Mouse (Mus musculus) urinary bladder, adult 2 months (tissue): ENCODE data around the gene Clmp. TPM values are rescaled to one million over a fixed set of nuclear protein-coding genes. Genes with fewer than 3 reads are reported as not detected.
"Not testable (repeated sequence)": the region's sequence is repeated elsewhere in the genome, so short reads cannot be mapped to it uniquely, and the experiment has no call there.

Experiments
- DNase-seq: peaks from one replicate; pipeline ENCODE4 v3.0.0; 2022; ENCODE audit warnings: low spot score
- polyA plus RNA-seq: library from polyadenylated mRNA; depleted of rRNA; stranded (reverse); fragments of >200 nt; gene quantifications from 2 replicates; pipeline ENCODE4 v1.2.3, GENCODE M21; 2012

Clmp gene
- polyA plus RNA-seq, 1 experiment, result 31.0 TPM

DNA sequence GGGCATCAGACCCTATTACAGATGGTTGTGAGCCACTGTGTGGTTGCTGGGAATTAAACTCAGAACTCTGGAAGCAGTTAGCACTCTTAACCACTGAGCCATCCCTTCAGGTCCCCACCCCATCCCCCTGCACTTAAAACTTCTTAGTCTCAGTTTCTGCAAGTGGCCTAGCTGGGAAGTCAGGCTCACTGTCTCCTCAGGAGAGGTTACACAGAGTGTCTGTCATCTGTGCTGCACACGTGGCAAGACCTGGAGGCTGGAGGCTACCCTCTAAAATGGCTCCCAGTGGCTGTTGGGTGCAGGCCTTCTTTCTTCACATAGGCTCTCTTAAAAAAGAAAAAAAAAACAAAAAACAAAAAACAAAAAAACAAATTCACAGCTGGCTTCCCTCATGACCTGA lies 90.3 kb downstream of the Clmp start:
- no peak for DNase-seq

DNA sequence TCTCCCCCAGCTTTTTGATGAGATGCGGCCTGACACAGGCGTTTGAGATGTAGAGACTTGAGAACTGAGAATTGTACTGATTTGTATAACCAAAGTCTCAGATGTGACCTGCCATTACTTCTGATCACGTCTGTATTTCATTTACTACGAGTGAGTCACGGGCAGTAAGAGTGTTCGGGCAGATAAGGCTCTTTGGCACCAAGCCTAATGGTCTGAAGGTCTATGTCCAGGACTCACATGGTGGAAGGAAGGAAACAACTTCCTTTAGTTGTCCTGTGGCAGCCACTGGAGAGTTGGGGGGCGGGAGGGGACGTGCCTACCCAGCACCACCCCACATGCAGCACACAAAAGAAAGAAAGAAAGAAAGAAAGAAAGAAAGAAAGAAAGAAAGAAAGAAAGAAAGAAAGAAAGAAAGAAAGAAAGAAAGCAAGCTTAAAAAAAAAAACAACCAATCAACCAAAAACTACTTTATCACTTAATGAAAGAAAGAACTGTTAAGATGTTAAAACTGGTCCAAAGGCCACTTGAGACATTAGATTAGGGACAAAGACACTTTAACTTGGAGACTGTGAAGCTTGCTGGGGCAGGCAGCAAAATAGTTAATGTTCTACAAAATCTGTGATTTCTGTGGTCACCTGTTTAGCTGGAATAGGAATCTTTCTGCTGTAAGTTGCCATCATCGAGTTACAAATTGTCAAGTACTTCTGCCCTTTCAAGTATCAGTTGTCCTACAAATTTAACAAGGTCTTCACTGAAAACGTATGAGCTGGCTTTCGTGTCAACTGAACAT lies 90.9 kb downstream of the Clmp start:
- DNase-seq, result no peak

DNA sequence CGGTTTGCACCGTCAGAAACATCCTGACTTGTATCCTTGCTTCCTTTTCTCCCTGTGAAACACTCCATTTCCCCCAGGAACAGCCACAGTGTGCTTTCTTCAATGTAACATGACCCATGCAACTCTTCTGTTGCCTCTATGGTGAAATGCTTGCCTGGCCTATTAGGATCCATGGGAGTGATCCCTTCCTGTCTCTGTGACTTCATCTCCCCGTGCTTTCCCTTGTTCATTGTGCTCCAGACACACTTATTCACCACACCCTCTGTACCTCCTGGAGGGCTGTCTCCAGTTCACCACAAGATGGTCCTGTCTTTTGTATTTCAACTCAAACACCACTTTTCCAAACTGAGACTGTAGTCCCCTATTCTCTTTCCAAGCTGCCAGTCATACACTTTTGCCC lies 94.3 kb downstream of the Clmp start:
- DNase-seq, result no peak

DNA sequence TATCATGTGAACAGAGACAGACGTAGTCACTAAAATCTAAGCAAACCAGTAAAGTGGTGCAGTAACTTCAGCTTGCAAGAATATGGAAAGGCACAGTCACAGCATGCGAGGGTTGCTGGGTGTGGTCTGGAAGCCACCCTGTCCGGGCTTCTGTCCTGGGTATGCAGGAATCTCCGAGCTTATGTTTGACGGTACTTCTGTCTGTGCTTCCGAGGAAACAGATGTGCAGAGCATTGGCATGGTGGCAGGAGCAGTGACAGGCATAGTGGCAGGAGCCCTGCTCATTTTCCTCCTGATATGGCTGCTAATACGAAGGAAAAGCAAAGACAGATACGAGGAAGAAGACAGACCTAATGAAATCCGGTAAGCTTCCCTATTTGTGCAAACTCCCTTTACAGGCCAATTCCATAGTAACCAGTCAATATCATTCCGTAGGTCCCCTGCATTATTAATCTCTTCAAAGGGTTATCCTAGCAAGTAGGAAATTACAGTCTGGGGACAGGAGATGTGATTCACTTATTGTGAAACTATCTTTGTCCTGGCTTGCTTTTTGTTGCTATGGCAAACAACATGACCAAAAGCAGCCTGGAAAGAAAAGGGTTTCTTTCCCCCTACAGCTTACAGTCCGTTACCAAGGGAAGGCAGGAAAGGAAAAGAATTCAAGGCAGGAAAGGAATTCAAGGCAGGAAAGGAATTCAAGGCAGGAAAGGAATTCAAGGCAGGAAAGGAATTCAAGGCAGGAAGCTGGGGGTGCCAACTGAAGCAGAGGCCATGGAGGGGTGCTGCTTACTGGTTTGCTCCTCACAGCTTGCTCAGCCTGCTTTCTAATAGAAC lies 95.3 kb downstream of the Clmp start:
- DNase-seq, result no peak

DNA sequence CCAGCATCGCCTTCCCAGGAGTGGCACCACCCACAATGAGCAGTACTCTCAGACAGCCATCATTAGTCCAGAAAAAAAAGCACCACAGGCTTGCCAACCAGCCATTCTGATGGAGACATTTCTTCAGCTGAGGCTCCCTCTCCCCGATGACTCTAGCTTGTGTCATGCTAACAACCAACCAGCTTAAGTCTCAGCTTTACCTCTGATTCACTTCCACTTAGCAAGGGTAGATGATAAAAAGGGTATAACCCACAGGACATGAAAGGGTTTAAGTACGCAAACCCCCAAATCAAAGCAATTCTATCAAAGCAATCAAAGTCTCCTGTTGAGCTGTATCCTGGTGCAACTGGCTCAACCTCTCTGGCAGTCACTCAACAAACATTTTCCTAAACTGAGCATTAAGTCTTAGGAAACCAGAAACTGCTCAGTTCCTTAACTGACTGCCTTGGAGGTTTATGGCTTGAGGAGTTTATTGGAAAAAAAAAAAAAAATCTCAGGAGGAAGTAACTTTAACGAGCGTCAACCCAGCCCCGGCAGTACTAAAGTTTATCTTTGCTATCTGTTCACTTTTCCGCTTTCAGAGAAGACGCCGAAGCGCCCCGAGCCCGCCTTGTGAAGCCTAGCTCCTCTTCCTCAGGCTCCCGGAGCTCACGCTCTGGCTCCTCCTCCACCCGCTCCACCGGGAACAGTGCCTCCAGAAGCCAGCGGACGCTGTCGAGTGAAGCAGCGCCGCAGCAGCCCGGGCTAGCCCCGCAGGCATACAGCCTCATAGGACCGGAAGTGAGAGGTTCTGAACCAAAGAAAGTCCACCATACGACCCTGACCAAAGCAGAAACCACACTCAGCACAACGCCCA lies 96.2 kb downstream of the Clmp start:
- DNase-seq, result peak; percentile 51

DNA sequence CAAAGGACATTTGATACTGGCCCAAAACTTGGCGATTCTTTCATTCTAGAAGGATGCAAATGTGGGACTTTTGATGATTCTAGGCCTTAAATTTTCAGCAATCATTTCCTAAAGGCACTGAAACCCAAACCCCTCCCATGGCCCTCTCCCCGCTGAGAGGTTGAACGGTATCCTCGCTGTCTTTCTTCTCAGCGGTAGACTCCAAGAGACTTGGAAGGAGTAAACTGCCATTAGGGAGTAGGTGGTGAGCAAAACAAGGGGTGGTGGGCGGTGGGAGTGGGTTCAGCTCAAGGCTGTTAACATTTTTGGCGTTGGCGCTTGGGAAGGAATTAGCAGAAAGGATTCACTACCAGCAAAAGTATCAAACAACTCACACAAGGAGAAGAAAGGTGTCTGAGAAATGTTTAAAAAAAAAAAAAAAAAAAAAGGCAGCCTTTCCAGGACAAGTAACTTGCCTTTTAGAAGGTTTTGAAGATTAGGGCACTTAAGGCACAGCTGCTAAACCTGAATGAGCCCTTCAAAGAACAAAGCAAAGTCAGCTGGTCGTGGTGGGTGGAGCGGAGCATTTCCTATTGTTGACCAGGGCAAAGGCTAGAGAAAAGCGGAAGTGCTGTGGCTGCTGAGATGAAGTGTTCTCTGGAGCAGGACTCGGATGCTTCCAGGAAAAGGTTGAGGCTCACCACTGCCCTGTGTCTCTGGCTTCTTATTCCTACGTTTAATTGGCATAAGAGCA lies 98.0 kb downstream of the Clmp start:
- DNase-seq, result no peak

DNA sequence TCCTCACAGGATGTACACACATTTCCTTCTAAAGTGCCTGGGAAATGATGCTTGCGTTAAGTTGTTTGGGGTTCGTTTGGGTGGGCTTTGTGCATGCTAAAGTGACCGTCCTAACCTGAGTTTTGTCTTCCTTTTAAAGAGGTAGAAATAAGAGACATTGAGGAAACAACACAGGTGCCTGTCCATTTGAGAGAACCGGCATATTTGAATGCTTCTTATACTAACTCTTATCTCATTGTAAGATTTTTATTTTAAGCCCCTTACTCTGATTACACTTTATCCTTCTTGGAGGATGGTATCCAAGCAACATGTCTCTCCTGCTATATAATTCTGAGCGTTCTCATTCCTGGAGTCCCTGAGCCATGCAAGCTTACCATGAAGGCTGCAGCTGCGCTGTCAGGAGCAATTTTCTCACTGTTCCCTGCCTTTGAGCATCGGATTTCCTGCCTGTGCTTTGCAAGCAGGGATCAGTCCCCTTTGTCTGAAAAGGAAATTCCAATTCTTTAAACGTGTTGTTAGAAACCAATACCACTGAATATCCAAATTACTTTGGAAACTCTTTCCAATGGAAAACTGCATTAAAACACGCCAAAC lies 98.7 kb downstream of the Clmp start:
- no peak for DNase-seq

DNA sequence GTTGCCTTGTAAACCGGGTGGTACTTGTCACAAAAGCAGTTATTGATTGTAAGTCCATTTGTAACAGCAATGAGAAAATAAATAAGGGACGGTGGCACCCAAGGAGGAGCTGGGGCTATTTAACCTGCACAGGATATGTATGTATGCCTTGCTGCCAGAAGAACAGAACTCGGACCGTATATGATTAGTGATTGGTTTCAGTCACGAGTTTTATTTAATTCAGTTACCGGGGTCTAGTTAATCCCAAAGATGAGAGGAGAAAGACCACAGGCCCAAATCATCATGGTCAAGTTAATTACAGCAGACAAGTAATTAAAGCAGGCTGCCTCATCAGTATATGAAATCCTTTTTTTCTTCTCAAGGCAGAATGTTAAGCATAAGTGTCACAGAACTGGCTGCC lies 99.7 kb downstream of the Clmp start:
- no peak for DNase-seq

DNA sequence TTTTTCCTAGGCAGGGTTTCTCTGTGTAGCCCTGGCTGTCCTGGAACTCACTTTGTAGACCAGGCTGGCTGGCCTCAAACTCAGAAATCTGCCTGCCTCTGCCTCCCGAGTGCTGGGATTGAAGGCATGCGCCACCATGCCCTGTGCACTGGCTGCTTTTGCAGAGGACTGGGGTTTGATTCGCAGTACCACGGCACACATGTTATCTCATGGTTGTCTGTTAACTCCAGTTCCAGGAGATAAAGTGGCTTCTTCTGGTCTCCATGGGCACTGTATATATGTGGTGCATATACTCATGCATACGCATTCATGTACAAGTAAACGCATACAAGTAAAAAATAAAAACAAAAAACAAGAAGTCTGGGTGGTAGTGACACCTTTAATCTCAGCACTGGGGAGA lies 101.1 kb downstream of the Clmp start:
- DNase-seq, result not testable (repeated sequence)

DNA sequence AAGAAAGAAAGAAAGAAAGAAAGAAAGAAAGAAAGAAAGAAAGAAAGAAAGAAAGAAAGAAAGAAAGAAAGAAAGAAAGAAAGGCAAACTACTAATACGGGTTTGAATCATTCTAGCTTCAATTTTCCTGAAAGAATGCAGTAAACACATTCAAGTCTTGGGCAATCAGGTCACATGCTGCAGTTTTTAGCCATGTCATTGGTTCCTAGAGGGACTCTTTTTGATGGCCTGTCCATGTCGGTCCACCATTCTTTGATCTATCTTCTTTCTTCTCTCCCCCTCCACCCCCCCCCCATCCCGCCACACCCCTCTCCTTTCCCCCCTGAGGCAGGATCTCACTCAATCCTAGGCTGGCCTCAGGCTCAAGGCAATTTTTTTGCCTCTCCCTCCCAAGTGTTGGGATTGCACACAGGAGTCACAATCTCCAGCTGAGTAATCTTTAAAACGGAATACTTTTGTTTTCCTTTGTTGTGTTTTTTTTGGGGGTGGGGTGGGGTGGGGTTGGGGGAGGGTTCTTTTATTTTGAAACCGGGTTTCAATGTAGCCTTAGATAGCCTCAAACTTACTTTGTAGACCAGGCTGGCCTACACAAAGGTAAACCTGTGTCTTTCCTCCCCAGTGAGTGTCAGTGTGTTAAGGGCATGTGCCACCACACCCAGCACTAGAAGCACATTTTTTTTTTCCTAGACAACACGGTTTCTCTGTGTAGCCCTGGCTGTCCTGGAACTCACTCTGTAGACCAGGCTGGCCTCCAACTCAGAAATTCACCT lies 106.3 kb downstream of the Clmp start:
- no peak for DNase-seq

DNA sequence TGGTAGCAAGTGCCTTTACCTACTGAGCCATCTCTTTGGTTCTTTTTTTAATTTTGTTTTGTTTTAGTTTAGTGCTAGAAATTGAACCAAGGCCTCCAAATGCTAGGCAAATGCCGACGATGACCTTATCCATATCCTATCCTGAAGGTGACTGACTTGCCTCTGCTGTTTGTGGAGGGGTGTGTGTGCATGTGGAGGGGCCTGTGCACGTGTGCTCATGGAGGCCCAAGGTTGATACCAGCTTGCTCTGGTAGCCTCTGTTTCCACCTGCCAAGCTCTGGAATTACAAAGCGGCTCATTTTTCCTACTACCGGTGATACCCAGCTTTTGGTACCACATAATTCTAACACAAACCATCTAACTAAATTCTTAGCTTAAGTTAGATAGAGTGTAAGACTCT lies 107.8 kb downstream of the Clmp start:
- no peak for DNase-seq

DNA sequence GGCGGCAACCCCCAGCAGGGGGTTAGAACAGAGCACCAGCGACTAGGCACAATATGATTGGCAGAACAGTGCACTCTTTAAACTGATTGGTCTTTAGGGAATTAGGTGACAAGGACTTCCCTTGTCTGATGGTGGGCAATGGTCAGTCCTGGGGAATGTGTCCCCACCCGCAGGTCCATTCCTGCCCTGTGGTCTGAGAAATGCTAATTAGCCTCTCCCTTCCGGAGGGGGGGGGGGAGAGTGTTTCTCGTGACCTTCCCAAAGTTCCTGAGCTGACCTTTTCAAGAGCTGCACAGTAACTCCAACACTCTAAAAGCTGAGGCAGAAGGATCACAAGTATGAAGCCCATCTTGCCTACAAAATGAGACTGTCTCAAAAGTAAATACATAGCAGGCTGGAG lies 108.5 kb downstream of the Clmp start:
- DNase-seq, result no peak

DNA sequence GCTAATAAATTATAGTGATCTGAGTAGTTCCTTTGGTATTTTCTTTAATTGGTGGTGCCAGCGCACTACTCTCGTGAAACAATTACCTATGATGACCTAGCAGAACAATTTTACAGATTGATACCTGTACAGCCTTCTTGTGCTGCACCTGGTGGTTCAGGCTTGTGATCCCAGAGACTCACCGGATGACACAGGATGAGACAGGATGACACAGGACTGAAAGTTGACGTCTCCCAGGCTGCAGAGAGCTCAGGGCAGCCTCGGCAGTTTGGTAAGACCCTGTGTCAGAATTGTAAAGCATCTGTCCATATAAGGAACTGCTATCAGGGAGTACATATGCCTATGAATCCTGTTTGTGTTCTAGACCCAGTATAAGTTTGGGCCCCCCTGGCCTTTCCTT lies 109.2 kb downstream of the Clmp start:
- no peak for DNase-seq

DNA sequence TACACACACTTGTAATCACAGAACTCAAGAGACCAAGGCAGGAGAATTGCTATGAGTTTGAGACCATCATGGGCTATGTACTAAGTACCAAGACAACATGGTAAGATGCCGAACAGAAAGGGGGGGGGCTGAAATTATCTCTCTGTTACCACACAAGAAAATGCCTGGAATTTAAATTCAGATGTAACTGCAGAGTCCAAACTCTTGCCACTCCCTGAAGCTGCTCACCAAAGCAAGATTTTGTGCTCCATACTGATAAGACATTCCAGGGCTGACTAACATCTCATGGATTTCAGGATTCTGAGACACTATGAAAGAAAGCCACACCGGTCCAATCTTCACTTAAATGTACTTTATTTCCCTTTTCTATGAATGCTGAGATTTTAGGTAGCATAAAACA lies 109.8 kb downstream of the Clmp start:
- no peak for DNase-seq

DNA sequence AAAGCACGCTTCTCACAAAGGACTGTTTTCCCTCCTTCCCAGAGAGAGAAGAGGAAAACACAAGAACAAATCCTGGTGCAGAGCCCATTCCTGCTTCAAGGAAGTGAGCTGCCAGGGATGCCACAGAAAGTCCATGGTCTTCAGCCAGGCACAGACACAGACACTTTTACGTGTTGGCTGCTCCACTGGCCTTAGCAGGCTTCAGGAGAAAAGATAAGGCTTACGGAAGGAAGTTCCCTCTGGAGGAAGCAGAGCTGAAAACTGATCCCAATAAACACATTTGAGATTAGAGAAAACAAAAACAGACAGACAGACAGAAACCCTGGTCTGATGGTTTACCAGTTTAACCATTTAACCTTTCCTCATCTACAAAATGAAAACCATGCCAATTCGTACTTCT lies 110.3 kb downstream of the Clmp start:
- DNase-seq, result no peak

DNA sequence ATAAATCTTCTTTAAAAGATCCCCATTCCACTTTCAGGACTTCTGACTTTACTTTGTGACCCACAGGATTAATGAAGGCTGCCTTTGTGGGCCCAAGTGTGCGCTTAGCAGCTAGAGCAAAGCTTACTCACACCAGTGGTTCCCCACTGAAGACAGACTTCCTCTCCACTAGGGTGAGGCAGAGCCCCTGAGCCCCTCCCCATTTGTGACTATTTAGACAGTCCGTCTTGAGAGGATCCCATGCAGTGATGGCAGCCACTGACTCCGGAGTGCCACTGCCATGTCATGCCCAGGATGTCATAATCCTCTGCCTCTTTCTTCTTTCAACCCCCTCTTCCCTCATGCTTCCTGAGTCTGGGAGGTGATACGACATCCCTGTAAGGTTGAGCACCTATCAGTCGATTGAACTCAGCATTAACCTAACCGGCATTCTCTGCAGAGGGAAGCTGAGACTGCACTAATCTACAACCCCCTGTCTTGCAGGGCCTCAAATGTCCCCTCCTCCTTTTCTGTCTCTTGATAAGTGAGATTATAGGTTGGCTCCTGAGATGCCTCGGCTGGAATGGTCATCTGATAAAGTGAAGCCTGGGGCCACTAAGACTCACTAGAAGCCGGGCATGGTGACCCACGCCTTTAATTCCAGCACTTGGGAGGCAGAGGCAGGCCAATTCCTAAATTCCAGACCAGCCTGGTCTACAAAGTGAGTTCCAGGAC lies 112.6 kb downstream of the Clmp start:
- no peak for DNase-seq

DNA sequence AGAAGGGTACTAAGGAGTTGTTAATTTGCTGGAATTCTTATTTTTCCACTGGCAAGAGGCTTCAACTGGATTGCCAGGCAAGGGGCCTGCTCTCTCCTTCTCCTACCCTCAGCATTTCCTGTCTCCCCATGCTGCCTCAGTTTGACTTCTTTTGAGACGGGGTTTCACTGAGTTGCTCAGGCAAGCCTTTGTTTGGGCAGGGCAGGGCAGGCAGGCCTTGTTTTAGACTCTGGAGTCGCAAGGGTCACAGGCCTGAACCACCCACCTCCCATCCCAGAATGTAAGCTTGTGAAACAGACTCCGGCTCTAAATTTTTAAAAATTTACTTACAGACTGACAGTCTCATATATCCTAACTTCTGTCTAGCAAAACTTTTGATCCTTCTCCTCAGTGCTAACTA lies 113.3 kb downstream of the Clmp start:
- DNase-seq, result no peak

DNA sequence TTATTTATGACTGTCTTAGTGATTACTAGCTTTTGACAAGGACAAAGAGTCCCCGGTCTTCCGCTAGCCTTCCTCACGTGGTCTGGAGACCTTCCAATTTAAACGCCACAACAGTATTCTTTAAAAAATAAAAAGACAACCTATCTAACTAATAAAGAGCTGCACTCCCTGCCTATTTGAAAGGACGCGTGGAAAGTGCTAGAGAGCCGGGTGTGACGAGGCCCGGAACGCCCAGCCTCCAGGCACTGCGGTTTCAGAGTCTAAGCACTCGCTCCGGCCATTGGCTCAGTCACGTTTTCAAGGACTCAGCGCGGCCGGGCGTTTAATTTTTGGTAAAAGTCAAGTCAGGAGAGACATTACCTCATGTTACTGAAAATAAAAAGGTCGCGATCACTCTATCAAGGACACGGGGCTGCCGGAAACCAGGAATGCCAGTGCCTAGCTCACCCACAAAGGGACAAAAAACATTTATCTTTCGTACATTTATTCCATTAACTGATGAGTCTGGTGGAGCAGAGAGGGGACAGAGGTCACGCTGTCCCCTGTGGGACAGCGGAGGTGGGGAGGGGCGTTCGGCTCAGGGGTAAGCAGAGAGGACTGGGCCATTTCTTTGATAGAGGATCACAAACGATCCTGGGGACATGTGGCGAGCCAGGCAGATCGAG lies 114.2 kb downstream of the Clmp start:
- peak; percentile 66 for DNase-seq
